Mouse (Mus musculus): Measurements from ENCODE around the gene Lgals8. TPM values are rescaled to one million over a fixed set of nuclear protein-coding genes. Genes with fewer than 3 reads are reported as not detected.
A peak's percentile ranks its signal among the peaks of the same experiment; 100 is the strongest.

Lgals8 gene
- total and polyA plus RNA-seq, 3 experiments: 9.5 to 347 (median 128) TPM

GRCm38 (mm10) chr13:12485197-12485596 is 20.5 kb upstream of the Lgals8 start:
- Histone ChIP-seq H3K4me3 (ENCODE audit: low read depth, low read length) (no peak overlapping the region), H3K4me1 (ENCODE audit: insufficient read depth, low read depth, low read length) (no peaks in the 10 kb centered on the region), H3K9me3 (replicated peaks) (no peaks in the 10 kb centered on the region), H3K36me3 (replicated peaks) (no peaks in the 10 kb centered on the region), H3K27me3 (ENCODE audit: insufficient read depth, low read length) (peaks cover 29% of the 10 kb centered on the region)
- ATAC-seq (ENCODE audit: extremely low read depth, insufficient number of reproducible peaks, low FRiP score, poor library complexity, severe bottlenecking) (no peak), DNase-seq (ENCODE audit: low spot score) (no peak)
- TF ChIP-seq GATA1 (IDR thresholded peaks at IDR 0.05; ENCODE audit: borderline replicate concordance, low read length) (no peak), GATA2 (IDR thresholded peaks at IDR 0.05; ENCODE audit: borderline replicate concordance, low read depth, low read length) (no peak), CTCF (IDR thresholded peaks at IDR 0.05; ENCODE audit: low read depth, low read length) (no peak), POLR2AphosphoS5 (IDR thresholded peaks at IDR 0.05; ENCODE audit: insufficient replicate concordance, low read depth, low read length) (no peak), TAL1 (conservative IDR thresholded peaks at IDR 0.05; ENCODE audit: low read depth, low read length) (no peak)

DNA sequence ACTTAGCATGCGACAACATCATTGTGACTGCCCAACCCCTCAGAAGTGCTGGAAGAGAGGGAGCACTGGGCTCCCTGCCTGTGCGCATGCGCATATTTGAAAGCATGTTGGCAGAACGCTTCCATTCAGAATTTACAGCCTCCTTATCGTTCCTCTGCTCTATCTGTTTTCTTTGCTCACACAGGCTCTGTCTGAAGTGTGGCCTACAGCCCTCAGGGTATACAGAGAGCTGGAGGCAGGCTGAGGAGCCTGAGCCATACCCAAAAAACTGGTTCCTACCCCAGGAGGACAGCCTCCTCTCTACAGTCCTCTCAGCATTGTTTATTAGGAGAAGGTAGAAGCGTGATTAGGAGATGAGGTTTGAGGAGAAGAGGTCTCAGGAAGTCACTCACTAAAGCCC is 15.1 kb upstream of the Lgals8 start:
- ATAC-seq (ENCODE audit: extremely low read depth, insufficient number of reproducible peaks, low FRiP score, poor library complexity, severe bottlenecking) (no peak), DNase-seq (ENCODE audit: low spot score) (no peak)
- Histone ChIP-seq H3K4me1 (ENCODE audit: insufficient read depth, low read depth, low read length) (peaks cover 11% of the 10 kb centered on the region), H3K4me3 (ENCODE audit: low read depth, low read length) (no peak overlapping the region), H3K9me3 (replicated peaks) (no peaks in the 10 kb centered on the region), H3K27me3 (ENCODE audit: insufficient read depth, low read length) (peaks cover 26% of the 10 kb centered on the region), H3K36me3 (replicated peaks) (no peaks in the 10 kb centered on the region)
- TF ChIP-seq GATA1 (IDR thresholded peaks at IDR 0.05; ENCODE audit: borderline replicate concordance, low read length): no peak
- TF ChIP-seq POLR2AphosphoS5 (IDR thresholded peaks at IDR 0.05; ENCODE audit: insufficient replicate concordance, low read depth, low read length): no peak
- no peak for TF ChIP-seq TAL1 (conservative IDR thresholded peaks at IDR 0.05; ENCODE audit: low read depth, low read length)
- TF ChIP-seq GATA2 (IDR thresholded peaks at IDR 0.05; ENCODE audit: borderline replicate concordance, low read depth, low read length): no peak
- TF ChIP-seq CTCF (IDR thresholded peaks at IDR 0.05; ENCODE audit: low read depth, low read length): no peak

- H3K4me1 ChIP-seq (ENCODE audit: insufficient read depth, low read depth, low read length): peaks cover 21% of the 10 kb centered on the region
- ATAC-seq (ENCODE audit: extremely low read depth, insufficient number of reproducible peaks, low FRiP score, poor library complexity, severe bottlenecking) (no peak), DNase-seq (ENCODE audit: low spot score) (no peak)
- H3K4me3 ChIP-seq (ENCODE audit: low read depth, low read length): no peak overlapping the region
- peaks cover 23% of the 10 kb centered on the region for H3K27me3 ChIP-seq (ENCODE audit: insufficient read depth, low read length)
- no peaks in the 10 kb centered on the region for H3K9me3 ChIP-seq (replicated peaks)
- H3K36me3 ChIP-seq (replicated peaks): no peaks in the 10 kb centered on the region
- TF ChIP-seq GATA2 (IDR thresholded peaks at IDR 0.05; ENCODE audit: borderline replicate concordance, low read depth, low read length): no peak
- TF ChIP-seq CTCF (IDR thresholded peaks at IDR 0.05; ENCODE audit: low read depth, low read length): no peak
Observed at GRCm38 (mm10) chr13:12478301-12478700, 13.6 kb upstream of the Lgals8 start.

- TF ChIP-seq TAL1 (conservative IDR thresholded peaks at IDR 0.05; ENCODE audit: low read depth, low read length) (no peak), CTCF (IDR thresholded peaks at IDR 0.05; ENCODE audit: low read depth, low read length) (no peak), GATA1 (IDR thresholded peaks at IDR 0.05; ENCODE audit: borderline replicate concordance, low read length) (no peak), POLR2AphosphoS5 (IDR thresholded peaks at IDR 0.05; ENCODE audit: insufficient replicate concordance, low read depth, low read length) (no peak), GATA2 (IDR thresholded peaks at IDR 0.05; ENCODE audit: borderline replicate concordance, low read depth, low read length) (no peak)
- Histone ChIP-seq H3K27me3 (ENCODE audit: insufficient read depth, low read length) (peaks cover 18% of the 10 kb centered on the region), H3K9me3 (replicated peaks) (no peaks in the 10 kb centered on the region), H3K36me3 (replicated peaks) (peaks cover 11% of the 10 kb centered on the region), H3K4me1 (ENCODE audit: insufficient read depth, low read depth, low read length) (peaks cover 22% of the 10 kb centered on the region), H3K4me3 (ENCODE audit: low read depth, low read length) (no peak overlapping the region)
- DNase-seq (ENCODE audit: low spot score) (no peak), ATAC-seq (ENCODE audit: extremely low read depth, insufficient number of reproducible peaks, low FRiP score, poor library complexity, severe bottlenecking) (no peak)
Observed at GRCm38 (mm10) chr13:12476886-12477285, 12.1 kb upstream of the Lgals8 start.

GRCm38 (mm10) chr13:12475239-12475638 is 10.5 kb upstream of the Lgals8 start:
- no peaks in the 10 kb centered on the region for H3K9me3 ChIP-seq (replicated peaks)
- peak overlapping the region; percentile 64 for H3K4me3 ChIP-seq (ENCODE audit: low read depth, low read length)
- H3K4me1 ChIP-seq (ENCODE audit: insufficient read depth, low read depth, low read length): peaks cover 28% of the 10 kb centered on the region
- DNase-seq (ENCODE audit: low spot score) (peak; percentile 7), ATAC-seq (ENCODE audit: extremely low read depth, insufficient number of reproducible peaks, low FRiP score, poor library complexity, severe bottlenecking) (peak; percentile 54)
- peaks cover 16% of the 10 kb centered on the region for H3K36me3 ChIP-seq (replicated peaks)
- TF ChIP-seq TAL1 (conservative IDR thresholded peaks at IDR 0.05; ENCODE audit: low read depth, low read length) (no peak), POLR2AphosphoS5 (IDR thresholded peaks at IDR 0.05; ENCODE audit: insufficient replicate concordance, low read depth, low read length) (no peak), GATA1 (IDR thresholded peaks at IDR 0.05; ENCODE audit: borderline replicate concordance, low read length) (no peak), GATA2 (IDR thresholded peaks at IDR 0.05; ENCODE audit: borderline replicate concordance, low read depth, low read length) (no peak), CTCF (IDR thresholded peaks at IDR 0.05; ENCODE audit: low read depth, low read length) (no peak)
- peaks cover 15% of the 10 kb centered on the region for H3K27me3 ChIP-seq (ENCODE audit: insufficient read depth, low read length)

GRCm38 (mm10) chr13:12473724-12474378 is 9.1 kb upstream of the Lgals8 start:
- peaks cover 4% of the 10 kb centered on the region; the same call in 1 of the 2 replicates for H3K27me3 ChIP-seq (ENCODE audit: insufficient read depth, low read length)
- ATAC-seq (ENCODE audit: extremely low read depth, insufficient number of reproducible peaks, low FRiP score, poor library complexity, severe bottlenecking) (peak; percentile 42; the same call in 1 of the 2 replicates), DNase-seq (ENCODE audit: low spot score) (peak; percentile 13)
- H3K4me1 ChIP-seq (ENCODE audit: insufficient read depth, low read depth, low read length): peaks cover 38% of the 10 kb centered on the region
- TF ChIP-seq GATA2 (IDR thresholded peaks at IDR 0.05; ENCODE audit: borderline replicate concordance, low read depth, low read length) (no peak), TAL1 (conservative IDR thresholded peaks at IDR 0.05; ENCODE audit: low read depth, low read length) (no peak), CTCF (IDR thresholded peaks at IDR 0.05; ENCODE audit: low read depth, low read length) (peak; percentile 63), POLR2AphosphoS5 (IDR thresholded peaks at IDR 0.05; ENCODE audit: insufficient replicate concordance, low read depth, low read length) (no peak), GATA1 (IDR thresholded peaks at IDR 0.05; ENCODE audit: borderline replicate concordance, low read length) (no peak)
- no peak overlapping the region for H3K4me3 ChIP-seq (ENCODE audit: low read depth, low read length)
- H3K9me3 ChIP-seq (replicated peaks): no peaks in the 10 kb centered on the region
- peaks cover 16% of the 10 kb centered on the region for H3K36me3 ChIP-seq (replicated peaks)

Data from G1E (cell line).